Comparison of ENCODE assay signal across 8 mouse cellular contexts in the genomic region with DNA sequence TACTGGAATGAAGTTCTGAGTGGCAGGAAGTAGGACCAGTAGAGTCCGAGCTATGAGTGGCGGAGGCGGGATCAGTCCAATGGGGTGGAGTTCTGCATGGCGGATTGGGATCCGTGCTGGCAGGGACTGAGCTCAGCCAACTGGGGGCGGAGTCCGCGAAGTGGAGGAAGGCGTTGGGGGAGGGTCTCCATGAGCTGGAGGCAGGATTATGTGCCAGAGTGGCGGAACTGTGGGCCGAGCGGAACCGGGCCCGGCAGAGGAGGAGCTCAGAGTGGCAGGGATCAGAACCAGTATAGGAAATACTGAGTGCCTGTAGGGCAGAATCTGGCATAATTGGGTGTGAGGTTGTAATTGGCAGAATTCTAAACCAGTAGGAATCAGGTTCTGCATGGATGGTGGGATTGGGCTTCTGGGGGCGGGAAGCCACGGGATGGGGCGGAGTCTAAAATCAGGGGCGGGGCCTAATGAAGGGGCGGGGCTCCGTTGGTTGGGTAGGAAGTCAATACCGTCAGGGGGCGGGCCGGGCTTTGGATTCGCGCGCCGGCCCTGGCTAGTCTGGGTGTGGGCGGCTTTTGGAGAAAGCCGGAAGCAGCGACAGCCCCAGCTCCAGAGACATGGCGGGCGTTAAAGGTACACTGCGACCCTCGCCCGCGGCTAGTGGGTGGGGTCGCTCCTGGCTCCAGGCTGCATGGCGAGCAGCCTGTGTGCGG. TPM values are rescaled to one million over a fixed set of nuclear protein-coding genes. Genes with fewer than 3 reads are reported as not detected.
DNase-seq lines count a peak whose midpoint lies in the region; ATAC-seq lines count a peak whose summit lies in the region.

A gene (plus strand): TSS at position 523 of the 710 bp plus-strand sequence.

- peak; percentile 99 for DNase-seq in adipocyte (ENCODE audit: low spot score)
- DNase-seq in embryo, embryonic 10 days (ENCODE audit: low spot score) = peak; percentile 97
- peak; percentile 96 for DNase-seq in gastrocnemius, postnatal 10 days
- DNase-seq in induced T-regulatory cell, adult 2 months (ENCODE audit: low read depth) = peak; percentile 97
- DNase-seq in left cerebral cortex, adult 9 months (ENCODE audit: low spot score in 2 of 2) = peak; percentile 100
- peak; percentile 98 for DNase-seq in right cerebral cortex, postnatal 14 days
- DNase-seq in urinary bladder, postnatal 36 days (ENCODE audit: low spot score in 2 of 2) = peak; percentile 100

- peak; percentile 74 for ATAC-seq in megakaryocyte progenitor cell, adult 5-6 weeks (replicated peaks; ENCODE audit: poor library complexity)

RNA-seq across cellular contexts. Expression of the gene that starts here (rescaled TPM):
- 10 to 100 TPM; 29.7 to 31.2 TPM for total RNA-seq in gastrocnemius, postnatal 10 days (2021)
- total RNA-seq in megakaryocyte progenitor cell, adult 5-6 weeks (2015) = 35.8 and 37.3 TPM in 2 replicates
- 47.9 and 60.3 TPM in 2 replicates for total RNA-seq in megakaryocyte progenitor cell, adult 5-6 weeks (2017)

Comparison
In these comparisons a context has a peak if more than half of its experiments do, and no peak if none do; other contexts are left out.
1. Peak in every context shown above with its lines: DNase-seq and ATAC-seq.